Comparison of ENCODE assay signal across 19 mouse cellular contexts in genomic region chr10:96400793-96401192, GRCm38 (mm10).
DNase-seq lines count a peak whose midpoint lies in the region; ATAC-seq and TF ChIP-seq lines count a peak whose summit lies in the region.
"Had no signal": no experiment of that assay in that cellular context is flagged by ENCODE, and none has a peak within 500 bp of the region (broad histone marks: within the 10 kb centered on the region; RNA-seq: fewer than 3 reads in every experiment).

No protein-coding gene starts in this region.

- peak; percentile 88 for ATAC-seq in CD4-positive, CD25-positive, alpha-beta regulatory T cell, adult 4 months

- no peak overlapping the region for H3K4me3 ChIP-seq in left cerebral cortex, adult 2 months
- H3K4me3 ChIP-seq: midbrain, embryonic 12.5 days; myocyte had no signal

- DNase-seq in spleen, adult 12 weeks (ENCODE audit: low spot score) = peak; percentile 17
- no peak for DNase-seq in spleen, postnatal 4 days (ENCODE audit: low spot score in 2 of 2)
- DNase-seq in induced T-regulatory cell, adult 2 months (ENCODE audit: low read depth) = peak; percentile 93
- peak; percentile 18 for DNase-seq in skeletal muscle tissue, adult 2 months (ENCODE audit: low read depth, low spot score)
- DNase-seq in heart, postnatal 25 days (ENCODE audit: low spot score) = no peak
- DNase-seq in retina, postnatal 1 day = no peak
- DNase-seq in left cerebral cortex, adult 2 months (ENCODE audit: extremely low spot score in 1 of 2, low spot score in 2 of 2) = no peak
- DNase-seq: adrenal gland, postnatal 14 days; cerebellum, adult 18-20 months; gastrocnemius, postnatal 14 days; heart, postnatal 10 days; kidney, adult 8-10 months; liver; lung, adult 18-20 months; lung, postnatal 4 days; thymus, postnatal 14 days had no signal

- intact Hi-C loops in heart, postnatal 25 days (cut with DNase I) = no loop called here
- intact Hi-C loops in left cerebral cortex, adult 2 months (cut with DNase I) = loop anchor here (5.0 kb wide), 1 partner anchor 77 kb away; no protein-coding TSS in a partner anchor

- TF ChIP-seq CTCF in left cerebral cortex, adult 2 months (IDR thresholded peaks at IDR 0.05) = no peak

- no peak overlapping the region for H3K27ac ChIP-seq in left cerebral cortex, adult 2 months
- H3K27ac ChIP-seq: midbrain, embryonic 12.5 days had no signal

Comparison
In these comparisons a context has a peak if more than half of its experiments do, and no peak if none do; other contexts are left out.
1. DNase-seq: peak in spleen, adult 12 weeks (single experiment), induced T-regulatory cell, adult 2 months (single experiment) and skeletal muscle tissue, adult 2 months (single experiment); none in spleen, postnatal 4 days (0 of 2), heart, postnatal 25 days (single experiment), retina, postnatal 1 day (single experiment) and left cerebral cortex, adult 2 months (0 of 2).